Mouse (Mus musculus) ZHBTc4 (cell line): ENCODE data around the gene Slc12a8.
A peak's percentile ranks its signal among the peaks of the same experiment; 100 is the strongest.
"Not testable (repeated sequence)": the region's sequence is repeated elsewhere in the genome, so short reads cannot be mapped to it uniquely, and the experiment has no call there.

Experiments
- DNase-seq: peaks from one replicate; pipeline ENCODE4 v3.0.0-alpha.2; 2011; ENCODE audit warnings: low read depth, low spot score

Slc12a8 gene

GRCm38 (mm10) chr16:33516807-33517565 is at the start of gene Slc12a8:
Gene Slc12a8, plus strand, starts transcription at chr16:33517328.
- peak; percentile 65 for DNase-seq

- DNase-seq: peak; percentile 51
These were observed 49.7 kb upstream of the Slc12a8 start for GRCm38 (mm10) chr16:33467451-33467850.

- no peak for DNase-seq
These were observed 47.2 kb upstream of the Slc12a8 start for GRCm38 (mm10) chr16:33469973-33470372.

GRCm38 (mm10) chr16:33474381-33474780 is 42.7 kb upstream of the Slc12a8 start:
- no peak for DNase-seq

GRCm38 (mm10) chr16:33479926-33480325 is 37.2 kb upstream of the Slc12a8 start:
- peak; percentile 71 for DNase-seq

GRCm38 (mm10) chr16:33481148-33481547 is 36.0 kb upstream of the Slc12a8 start:
- peak; percentile 55 for DNase-seq

GRCm38 (mm10) chr16:33482309-33482708 is 34.8 kb upstream of the Slc12a8 start:
- DNase-seq: no peak

- no peak for DNase-seq
These were observed 29.4 kb upstream of the Slc12a8 start for GRCm38 (mm10) chr16:33487709-33488108.

- no peak for DNase-seq
These were observed 22.8 kb upstream of the Slc12a8 start for GRCm38 (mm10) chr16:33494374-33494773.

- peak; percentile 43 for DNase-seq
These were observed 9.0 kb upstream of the Slc12a8 start for GRCm38 (mm10) chr16:33508082-33508481.

- not testable (repeated sequence) for DNase-seq
These were observed 7.9 kb upstream of the Slc12a8 start for GRCm38 (mm10) chr16:33509231-33509630.

- DNase-seq: peak; percentile 51
These were observed 6.3 kb upstream of the Slc12a8 start for GRCm38 (mm10) chr16:33510856-33511255.

GRCm38 (mm10) chr16:33512555-33512954 is 4.6 kb upstream of the Slc12a8 start:
- DNase-seq: peak; percentile 30

- no peak for DNase-seq
These were observed 499 bp downstream of the Slc12a8 start for GRCm38 (mm10) chr16:33517627-33518026.

- no peak for DNase-seq
These were observed 1.1 kb downstream of the Slc12a8 start for GRCm38 (mm10) chr16:33518236-33518635.

GRCm38 (mm10) chr16:33519916-33520568 is 2.9 kb downstream of the Slc12a8 start:
- DNase-seq: peak; percentile 46

- DNase-seq: peak; percentile 54
These were observed 5.4 kb downstream of the Slc12a8 start for GRCm38 (mm10) chr16:33522516-33522915.

- DNase-seq: no peak
These were observed 6.4 kb downstream of the Slc12a8 start for GRCm38 (mm10) chr16:33523571-33523970.

- peak; percentile 47 for DNase-seq
These were observed 12.7 kb downstream of the Slc12a8 start for GRCm38 (mm10) chr16:33529502-33530454.

GRCm38 (mm10) chr16:33531184-33531583 is 14.1 kb downstream of the Slc12a8 start:
- DNase-seq: no peak

GRCm38 (mm10) chr16:33536456-33536855 is 19.3 kb downstream of the Slc12a8 start:
- no peak for DNase-seq
